In genomic region chr5:144397566-144397965, GRCm38 (mm10) we compare ENCODE assay signal across 14 mouse cellular contexts. TPM values are rescaled to one million over a fixed set of nuclear protein-coding genes. Genes with fewer than 3 reads are reported as not detected.
"Had no signal": no experiment of that assay in that cellular context is flagged by ENCODE, and none has a peak within 500 bp of the region (broad histone marks: within the 10 kb centered on the region; RNA-seq: fewer than 3 reads in every experiment).

No protein-coding gene starts in this region.

- H3K27me3 ChIP-seq: liver, embryonic 15.5 days; megakaryocyte, embryonic 14.5 days; midbrain, embryonic 12.5 days had no signal

- H3K9me3 ChIP-seq: liver, embryonic 15.5 days; midbrain, embryonic 12.5 days had no signal

- ATAC-seq: lung, postnatal 0 days had no signal

- DNase-seq: kidney, adult 9 months; kidney, postnatal 10 days; kidney, postnatal 4 days; lung, adult 2 months; thymus, adult 18-20 months; thymus, postnatal 25 days had no signal

- H3K4me1 ChIP-seq: liver, embryonic 15.5 days; megakaryocyte, embryonic 14.5 days had no signal

- H3K4me3 ChIP-seq: layer of hippocampus, adult 2 months; liver, embryonic 15.5 days; megakaryocyte, embryonic 14.5 days; midbrain, embryonic 12.5 days had no signal

- H3K4me2 ChIP-seq: liver, embryonic 11.5 days; liver, embryonic 15.5 days; midbrain, embryonic 12.5 days had no signal

- H3K9ac ChIP-seq: liver, embryonic 15.5 days; midbrain, embryonic 12.5 days had no signal

- H3K36me3 ChIP-seq: liver, embryonic 15.5 days; midbrain, embryonic 12.5 days had no signal

- H3K27ac ChIP-seq: layer of hippocampus, adult 2 months; liver, embryonic 15.5 days; macrophage; midbrain, embryonic 12.5 days had no signal

RNA-seq across cellular contexts. Expression of gene Baiap2l1, which starts 39.7 kb away (rescaled TPM):
- total RNA-seq: neutrophil, adult 5-6 weeks had no signal
